Mouse (Mus musculus) skeletal muscle tissue, adult 2 months (tissue): ENCODE results near the gene Ly6g5b.

Experiments
- DNase-seq: peaks from one replicate; pipeline ENCODE4 v3.0.0-alpha.2; 2012; ENCODE audit warnings: low read depth, low spot score

The Ly6g5b gene

DNA sequence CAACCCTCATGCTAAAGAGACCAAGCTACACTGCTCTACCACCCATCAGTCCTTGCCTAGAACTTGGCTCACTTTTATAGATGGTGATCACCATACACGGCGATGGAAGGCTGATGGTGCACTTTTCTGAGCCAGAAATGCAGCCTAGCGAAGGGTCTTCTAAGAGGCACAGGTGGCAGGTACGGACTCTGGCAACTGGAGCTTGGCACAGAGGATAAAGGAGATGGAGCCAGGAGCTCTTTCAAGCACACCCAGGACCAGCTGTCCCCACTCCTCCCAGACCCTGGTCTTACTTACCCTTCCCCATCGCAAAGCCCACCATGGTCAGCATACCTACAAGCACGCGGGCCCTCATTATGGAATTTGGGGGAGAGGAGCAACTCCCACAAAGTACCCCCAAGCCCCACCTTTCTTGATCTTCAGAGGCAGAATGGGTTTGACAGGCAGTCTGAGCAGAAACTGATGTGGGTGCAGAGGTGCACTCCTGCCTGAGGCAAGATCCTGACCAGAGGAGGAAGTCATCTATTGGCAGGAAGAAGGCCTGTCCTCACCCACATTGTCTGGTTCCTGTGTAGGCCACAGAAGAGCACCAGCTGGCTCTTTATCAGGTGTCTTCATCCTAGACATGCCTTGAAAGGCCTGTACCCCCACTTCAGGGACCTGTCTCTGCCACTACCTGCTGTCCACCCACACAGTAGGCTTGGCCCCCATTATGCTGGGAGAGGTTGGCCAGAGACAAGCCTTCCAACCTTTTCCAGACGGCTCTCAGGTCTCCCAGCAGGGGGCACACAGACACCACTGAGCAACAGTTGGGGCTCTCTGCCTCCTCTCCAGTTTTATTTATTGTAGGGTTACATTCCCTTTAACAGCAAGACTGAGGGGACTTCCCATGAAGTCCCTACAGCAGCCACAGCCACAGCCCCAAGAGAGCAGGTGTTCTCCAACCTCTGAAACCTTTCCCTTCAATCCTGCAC is at the start of gene Ly6g5b:
Ly6g5b (minus strand) TSS at position 383 of the 974 bp plus-strand sequence.
- DNase-seq, result no peak

DNA sequence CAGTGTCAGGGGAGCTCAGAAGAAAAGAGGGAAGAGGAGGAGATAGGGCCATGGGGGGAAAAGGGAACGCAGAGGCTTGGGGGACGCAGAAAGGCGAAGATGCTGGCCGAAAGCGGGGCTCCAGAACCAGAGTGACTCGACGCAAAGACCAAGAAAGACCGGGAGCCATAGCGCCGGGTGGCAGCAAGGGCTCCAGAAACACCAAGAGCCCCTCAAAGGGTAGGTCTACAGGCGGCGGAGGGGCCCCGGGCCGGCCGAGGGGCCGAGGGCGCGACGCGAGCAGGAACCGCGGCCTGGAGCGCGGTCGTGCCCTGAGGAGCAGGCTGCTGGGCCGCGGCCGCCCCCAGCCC is 49.0 kb upstream of the Ly6g5b start:
- DNase-seq, result no peak

DNA sequence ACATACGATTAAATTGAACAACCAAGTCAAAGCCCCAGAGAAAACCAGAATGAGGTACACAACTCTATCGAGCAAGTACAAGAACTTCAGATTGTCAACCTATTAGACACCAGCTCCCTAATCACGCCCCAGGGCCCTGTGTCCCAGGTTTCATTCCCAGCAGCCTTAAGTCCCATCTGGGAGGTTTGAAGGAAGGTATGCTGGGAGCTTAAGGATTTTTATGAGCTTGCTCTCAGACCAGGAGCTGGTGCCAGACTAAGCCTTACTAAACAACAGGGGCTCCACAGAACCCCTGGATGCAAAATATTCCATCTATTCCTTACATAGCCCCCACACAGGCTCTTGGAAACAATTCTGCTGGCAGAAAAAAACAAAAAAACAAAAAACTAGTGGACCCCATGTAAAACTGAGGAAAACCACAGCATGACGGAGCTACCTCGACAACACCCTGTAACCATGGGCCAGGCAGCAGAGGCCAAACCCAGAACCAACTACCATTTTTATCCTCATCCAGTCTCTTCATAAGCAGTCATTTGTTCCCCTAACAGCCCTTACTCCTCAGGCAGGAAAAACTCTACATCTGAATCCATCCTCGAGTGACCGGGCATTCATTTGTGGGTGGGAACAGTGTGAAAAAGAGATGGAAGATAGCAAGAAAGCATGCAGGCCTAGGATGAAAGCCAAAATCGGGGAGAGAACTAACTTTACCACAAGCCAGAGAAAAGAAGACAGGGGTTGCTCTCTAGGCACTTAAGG is 48.3 kb upstream of the Ly6g5b start:
- no peak for DNase-seq

DNA sequence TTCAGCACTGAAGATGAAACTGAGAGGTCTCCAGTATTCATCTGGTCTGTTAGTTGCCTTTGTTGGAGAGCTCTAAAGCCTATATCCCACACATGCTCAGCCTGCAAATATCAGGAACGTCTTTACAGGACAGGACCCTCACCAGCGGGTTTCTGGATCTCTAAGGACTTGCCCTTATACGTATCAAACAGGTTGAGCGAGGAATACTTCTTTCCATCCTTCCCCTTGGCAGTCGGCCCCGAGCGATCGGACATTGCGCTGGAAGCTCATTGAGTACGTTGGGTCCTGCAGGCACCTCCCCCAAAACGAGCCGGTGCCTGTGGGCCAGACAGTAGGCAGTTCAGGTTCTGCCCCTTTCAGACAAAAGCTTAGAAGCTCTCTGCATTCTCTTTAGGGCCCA is 47.5 kb upstream of the Ly6g5b start:
- DNase-seq, result no peak

DNA sequence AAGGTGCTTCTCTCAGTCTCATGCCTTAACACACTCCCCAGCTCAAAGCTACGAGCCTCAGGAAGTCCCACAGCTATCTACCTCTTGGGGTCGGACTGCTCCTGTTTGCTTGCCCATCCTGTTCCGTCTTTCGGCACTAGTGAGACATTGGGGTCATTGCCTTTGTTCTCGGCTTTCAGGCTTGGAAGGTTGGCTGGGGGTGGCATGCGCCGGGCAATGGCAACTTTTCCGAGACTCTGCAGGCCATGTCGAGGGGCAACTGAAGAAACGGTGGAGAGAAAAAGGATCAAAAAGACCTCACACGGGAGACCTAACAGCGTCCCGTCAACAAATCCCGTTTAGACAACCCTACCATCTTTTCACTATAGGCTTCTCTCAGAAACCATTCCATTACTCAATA is 46.9 kb upstream of the Ly6g5b start:
- no peak for DNase-seq

DNA sequence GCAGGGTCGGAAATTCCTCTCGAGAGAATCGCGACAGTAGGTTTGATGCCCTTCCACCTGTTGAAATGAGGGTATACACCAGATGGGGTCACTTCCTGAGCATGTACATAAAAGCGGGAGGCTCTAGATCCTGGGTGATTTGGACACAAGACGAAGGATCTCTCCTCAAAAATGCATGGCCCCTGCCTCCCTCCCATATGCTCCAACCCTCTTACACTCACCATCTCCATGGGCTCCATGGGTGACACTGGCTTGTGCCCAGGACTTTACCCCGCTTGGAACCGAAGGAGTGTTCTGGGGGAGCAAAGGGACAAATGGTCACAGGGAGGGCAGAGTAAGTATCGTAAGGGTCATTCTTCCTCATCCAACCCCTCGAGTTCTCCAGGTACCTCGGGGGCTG is 46.2 kb upstream of the Ly6g5b start:
- no peak for DNase-seq

DNA sequence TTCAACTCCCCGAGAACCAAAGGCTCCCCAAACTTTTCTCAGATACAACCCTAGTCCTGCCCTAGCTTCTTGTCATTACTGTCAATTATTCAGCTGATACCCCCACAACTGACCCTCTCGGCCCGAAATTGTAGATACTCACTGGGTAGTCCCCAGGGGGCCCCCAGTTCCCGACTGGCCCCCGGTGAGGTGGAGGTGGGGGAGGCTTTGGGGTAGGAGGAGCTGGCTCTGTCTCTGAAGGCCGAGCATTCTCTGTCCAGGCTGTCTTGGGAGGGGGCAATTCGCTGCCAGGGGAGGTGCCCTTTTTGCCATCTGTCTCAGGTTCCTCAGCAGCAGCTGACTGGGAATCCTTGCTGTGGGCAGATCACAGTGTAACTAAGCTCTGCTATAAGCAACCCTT is 44.4 kb upstream of the Ly6g5b start:
- DNase-seq, result no peak

DNA sequence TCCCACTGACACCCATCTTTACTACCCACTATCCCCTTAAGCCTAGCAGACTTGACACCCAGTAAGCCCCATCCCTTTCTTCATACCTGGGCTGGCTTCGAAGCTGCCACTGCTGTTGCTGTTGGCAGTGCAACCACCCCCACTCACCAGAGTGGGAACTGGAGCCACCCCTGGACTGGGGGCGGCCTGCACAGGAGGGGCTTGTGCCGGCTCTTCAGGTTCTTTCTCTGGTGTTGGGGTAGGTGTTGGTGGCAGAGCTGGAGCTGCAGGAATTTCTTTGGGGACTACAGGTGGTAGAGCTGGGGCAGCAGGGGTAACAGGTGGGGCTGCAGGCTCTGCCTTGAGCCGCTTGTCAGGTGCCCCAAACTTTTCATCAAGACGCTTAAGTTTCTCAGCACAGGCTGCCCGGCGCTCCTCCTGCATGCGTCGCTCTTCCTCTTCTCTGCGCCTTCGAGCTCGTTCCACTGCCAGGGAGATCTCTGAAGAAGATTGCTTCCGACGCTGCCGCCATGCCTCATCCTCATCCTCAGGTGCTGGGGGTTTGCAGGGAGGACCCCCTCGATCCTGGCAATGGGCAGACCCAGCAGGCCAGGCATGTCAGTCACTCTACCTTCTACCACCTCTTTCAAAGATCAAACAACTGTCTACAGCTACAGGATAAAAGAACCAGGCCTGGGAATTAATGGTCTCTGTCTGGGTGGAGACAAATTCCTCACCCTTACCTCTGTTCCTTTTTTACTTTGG is 43.8 kb upstream of the Ly6g5b start:
- DNase-seq, result no peak

DNA sequence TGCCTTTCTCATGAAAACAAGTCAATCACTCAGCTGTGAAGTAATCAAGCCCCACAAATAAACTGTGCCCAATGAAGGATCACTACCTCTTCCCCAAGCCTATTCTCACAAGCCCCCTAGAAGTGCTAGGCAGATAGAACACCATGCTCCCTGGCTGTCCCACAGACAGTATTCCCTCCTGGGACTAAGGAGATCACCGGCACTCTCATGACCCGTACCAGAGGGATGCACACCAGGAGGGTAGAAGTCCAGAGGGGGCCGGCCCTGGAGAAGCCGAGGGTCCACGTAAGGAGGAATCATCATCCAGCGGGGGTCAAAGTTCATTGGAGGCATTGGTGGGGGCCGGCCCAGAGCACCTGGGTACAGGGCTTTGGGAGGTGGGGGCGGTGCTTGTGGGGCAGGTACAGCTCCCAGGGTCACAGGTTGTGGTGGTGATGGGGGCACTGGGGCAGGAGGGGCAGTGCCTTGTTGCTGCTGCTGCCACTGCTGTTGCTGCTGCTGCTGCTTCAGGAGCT is 42.5 kb upstream of the Ly6g5b start:
- no peak for DNase-seq

DNA sequence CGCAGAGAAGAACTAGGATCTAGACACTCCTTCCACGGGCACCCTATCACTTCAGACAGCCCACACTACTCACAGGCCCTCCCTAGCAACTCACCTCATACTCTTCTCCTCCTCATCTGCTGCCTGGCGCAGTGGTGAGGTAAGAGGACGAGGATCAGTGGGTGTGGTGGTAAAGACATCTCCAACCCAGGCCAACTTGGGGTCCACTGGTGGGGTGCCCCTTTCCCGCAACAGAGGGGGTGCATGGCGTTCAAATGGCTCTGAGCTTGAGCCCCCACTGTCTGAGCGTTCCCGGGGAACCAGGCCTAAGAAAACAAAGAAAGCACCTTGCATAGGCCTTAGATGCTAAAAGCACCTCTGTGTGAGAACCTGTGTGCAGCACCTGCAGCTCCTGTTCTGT is 42.0 kb upstream of the Ly6g5b start:
- DNase-seq, result no peak

DNA sequence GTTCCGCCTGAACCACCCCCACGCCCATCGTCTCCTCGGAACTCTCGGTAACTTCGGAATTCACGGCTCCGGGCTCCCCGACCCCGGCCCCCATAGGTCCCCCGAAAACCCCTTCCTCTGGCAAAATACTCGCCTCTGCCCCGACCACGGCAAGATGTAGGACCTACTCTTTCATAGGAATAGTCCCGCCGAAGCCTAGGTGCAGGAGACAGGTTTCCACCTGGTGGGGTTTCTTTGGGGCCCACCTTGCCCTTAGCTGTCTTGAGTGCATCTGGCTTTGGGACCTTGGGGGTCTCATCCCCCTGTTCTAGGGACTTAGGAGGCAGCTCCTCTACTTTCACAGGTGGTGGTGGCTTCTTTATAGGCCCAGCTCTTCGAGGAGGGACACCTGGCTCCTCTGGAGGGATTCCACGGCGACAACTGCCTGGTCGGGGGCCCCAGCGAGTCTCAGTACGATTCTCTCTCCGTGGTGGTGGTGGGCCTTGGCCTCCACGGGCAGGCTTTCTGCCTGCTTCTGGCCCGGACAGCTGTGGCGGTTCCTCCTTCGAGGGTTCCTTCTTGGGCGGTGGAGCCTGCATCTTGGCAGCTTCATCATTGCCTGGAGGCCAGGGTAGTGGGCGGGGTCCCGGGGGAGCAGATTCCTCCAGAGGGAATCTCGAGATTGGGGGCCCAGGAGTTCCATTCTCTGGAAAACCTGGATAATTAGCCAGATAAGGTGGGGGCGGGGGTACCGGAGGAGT is 41.4 kb upstream of the Ly6g5b start:
- no peak for DNase-seq

DNA sequence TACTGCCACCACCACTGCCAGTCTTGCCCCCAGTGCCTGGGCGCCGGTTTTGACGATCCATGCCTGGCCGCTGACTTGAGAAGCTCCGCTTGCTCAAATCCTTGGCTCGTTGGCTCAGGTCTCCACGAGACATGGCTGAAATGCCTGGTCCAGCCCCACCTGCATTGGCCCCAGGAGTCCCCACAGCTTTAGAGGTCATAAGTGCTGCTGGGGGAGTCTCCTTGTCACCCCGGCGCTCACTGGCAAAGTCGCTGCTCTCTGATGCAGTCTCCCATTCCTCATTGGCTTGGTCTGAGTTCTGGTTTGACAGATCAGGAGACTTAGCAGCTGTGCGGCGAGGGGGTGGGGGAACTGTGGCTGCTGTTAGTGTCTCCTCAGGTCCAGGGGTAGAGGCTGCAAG is 40.2 kb upstream of the Ly6g5b start:
- DNase-seq, result no peak

DNA sequence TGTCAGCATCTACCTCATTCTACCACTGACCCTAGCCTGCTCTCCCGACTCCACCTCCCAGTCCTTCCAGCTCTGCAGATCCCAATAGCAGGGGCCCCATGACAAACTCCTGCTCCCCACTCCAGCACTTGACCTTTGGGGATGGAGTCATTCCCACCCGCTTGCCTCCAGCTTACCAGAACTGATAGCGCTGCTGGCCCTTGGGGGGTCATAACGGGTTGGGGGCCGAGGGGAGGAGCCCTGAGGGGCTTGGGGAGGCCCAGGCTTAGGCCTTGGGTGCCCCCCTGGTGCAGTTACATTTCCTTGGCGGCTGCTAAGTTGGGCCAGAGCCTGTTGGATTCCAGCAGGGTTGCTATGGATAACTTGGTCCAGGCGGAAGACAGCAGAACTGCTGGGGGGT is 39.4 kb upstream of the Ly6g5b start:
- no peak for DNase-seq

DNA sequence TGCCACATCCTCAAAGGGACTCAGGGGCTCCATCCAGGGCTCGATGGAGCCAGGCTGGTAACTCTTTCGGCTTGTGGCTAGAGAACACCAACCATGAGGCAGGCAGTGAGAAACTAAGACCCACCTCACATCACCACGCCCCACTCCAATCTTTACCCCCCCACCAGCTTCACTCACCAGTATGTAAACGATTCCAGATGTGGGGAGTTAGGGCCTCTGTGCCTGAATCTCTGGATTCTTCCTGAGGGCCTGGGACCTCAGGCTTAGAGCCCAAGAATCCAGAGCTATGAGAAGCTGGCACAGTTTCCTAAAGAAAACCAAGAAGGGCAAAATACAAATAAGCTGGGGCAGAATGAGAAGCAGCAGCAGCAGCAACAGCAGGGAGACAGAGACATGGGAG is 38.7 kb upstream of the Ly6g5b start:
- no peak for DNase-seq

DNA sequence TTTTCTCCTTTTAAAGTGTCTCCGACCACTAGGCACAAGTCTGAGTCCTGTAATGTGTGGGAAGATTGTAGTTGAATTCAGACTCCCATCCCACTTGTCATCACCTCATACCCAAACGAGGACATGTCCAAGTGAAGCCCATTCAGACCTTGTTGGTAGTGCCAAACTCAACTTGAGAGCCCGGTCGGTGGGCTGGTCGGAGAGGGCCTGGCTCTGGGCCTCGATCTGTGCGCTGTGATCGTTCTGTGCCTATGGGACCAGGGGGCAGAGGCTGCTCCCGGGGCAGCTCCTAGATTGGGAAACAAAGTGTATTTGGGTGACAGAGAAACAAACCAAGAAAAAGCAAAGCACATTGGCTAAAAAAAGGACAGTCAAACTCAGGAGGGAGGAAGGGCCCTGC is 37.8 kb upstream of the Ly6g5b start:
- DNase-seq, result no peak

DNA sequence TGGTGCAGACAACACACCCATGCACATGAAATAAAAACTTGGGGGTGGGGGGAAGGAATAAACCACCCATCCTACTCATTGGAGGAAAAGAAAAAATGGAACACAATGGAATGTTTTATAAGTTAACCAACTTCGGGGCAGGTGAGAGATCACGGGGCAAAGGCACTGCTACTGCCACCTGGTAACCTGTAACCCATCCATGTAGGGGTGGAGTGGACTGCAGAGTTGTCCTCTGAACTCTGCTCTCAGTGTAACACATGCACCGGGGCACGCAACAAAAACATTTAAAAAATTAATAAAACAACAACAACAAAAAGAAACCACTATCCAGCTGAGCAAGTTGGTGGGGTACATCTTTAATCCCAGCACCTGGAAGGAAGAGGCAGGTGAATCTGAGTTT is 36.9 kb upstream of the Ly6g5b start:
- no peak for DNase-seq

DNA sequence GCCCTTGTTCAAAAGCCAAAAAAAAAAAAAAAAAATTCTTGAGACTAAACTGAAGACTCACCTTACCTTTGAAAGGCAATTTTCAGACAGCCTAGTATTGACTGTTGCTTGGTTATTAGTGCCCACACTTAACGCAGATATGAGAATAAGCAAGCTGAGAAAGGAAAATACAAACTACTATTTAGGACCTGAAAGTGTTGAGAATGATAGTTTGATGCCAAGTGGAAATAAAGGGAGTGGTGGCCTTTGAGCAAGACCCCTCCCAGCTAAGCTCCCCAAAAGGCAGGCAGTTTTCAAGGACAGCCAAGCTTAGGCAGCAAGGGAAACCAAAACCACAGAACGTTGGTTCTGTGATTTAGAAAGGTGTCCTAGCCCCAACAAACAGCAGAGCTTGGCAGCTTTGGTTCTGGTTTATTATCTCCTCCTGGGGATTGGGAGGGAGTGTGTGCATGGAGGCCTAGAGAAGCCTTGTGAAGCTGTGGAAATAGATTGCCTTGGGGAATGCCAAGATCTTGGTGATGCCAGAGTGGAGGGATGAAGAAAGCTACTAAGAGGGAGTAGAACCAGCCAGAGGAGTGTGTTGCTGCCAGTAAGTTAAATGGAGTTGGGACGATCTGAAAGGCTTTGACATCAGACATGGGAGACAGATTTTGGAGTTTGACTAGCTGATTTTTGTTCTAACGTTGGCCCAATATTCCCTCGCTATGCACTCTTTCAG is 32.9 kb upstream of the Ly6g5b start:
- DNase-seq, result no peak

DNA sequence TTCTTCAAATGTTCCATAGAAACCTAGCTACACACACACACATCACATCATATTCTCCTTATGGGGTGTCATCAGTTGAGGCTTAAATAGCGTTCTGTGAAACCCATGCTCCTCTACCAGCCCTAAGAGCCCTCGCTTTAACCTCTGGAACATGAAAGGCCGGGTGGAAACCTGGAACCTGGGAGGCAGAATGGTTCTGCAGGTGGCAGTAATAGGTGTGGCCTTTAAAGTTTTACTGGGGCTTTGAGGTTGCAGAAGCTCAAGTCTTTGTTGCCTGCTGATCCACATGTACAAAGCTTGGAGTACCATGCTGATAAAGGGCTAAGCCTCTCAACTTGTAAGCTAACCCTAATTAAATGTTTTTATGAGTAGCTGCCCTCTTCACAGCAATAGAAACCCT is 32.1 kb upstream of the Ly6g5b start:
- DNase-seq, result no peak

DNA sequence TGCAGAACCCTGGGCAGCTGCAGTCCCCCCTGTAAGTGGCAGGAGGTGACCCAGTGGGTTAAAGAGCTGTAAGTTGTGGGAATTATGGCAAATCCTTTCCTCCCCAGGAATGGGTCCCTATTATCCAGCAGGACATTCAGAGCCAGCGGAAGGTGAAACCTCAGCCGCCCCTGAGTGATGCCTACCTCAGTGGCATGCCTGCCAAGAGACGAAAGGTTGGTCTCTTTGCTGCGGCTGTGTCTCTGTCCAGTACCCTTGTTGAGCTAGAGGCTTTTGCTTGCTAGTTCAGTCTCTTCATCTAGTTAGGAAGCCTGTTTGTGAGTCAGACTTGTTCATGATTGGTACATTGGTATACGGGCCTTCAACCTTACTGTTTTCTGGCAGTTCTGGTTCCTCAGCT is 30.9 kb upstream of the Ly6g5b start:
- DNase-seq, result no peak

DNA sequence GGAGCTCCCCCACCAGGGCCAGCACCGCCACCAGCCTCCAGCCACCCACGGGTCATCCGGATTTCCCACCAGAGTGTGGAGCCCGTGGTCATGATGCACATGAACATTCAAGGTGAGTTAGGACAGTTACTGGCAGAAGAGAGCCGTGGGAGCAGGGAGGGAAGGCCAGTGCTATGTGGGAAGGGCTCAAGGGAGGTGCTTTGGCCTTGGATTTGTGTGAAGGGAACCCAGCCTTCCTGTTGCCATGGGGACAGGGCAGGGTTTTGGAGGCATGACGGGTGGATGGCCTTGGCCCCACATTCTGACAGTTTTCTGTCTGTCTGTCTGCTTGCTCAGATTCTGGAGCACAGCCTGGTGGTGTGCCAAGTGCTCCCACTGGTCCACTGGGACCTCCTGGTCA is 26.7 kb upstream of the Ly6g5b start:
- DNase-seq, result no peak

DNA sequence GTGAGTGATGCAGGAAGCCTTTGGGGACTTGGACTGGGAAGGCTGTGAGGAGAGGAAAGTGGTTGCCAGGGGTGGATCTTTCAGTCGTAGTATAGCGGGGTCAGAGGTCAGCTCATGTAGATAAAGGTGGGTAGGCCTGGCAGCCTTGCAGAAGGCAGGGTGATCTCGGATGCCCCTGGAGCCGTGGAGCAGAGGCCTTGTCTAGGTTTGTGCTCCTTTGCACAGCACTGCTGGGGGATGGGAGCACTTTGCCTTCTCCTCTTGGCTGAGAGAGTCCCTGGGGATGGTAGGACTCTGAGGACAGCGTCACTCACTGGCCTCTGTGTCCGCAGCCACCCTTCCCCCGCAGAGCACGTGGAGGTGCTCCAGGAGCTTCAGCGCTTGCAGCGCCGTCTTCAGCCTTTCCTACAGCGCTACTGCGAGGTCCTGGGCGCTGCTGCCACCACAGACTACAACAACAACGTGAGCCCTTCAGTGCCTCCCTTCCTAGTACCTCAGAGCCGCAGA is 25.3 kb upstream of the Ly6g5b start:
- no peak for DNase-seq
